24 mouse cellular contexts compared by ENCODE assay signal in genomic region chr2:80661414-80661813, GRCm38 (mm10). TPM values are rescaled to one million over a fixed set of nuclear protein-coding genes. Genes with fewer than 3 reads are reported as not detected.
DNase-seq lines count a peak whose midpoint lies in the region; ATAC-seq and TF ChIP-seq lines count a peak whose summit lies in the region.
"Had no signal": no experiment of that assay in that cellular context is flagged by ENCODE, and none has a peak within 500 bp of the region (broad histone marks: within the 10 kb centered on the region; RNA-seq: fewer than 3 reads in every experiment).

No protein-coding gene starts in this region.

- intact Hi-C loops in left cerebral cortex, adult 2 months (cut with DNase I) = no loop called here
- intact Hi-C loops in left cerebral cortex, postnatal 10 days (cut with DNase I) = no loop called here

- no peak for ATAC-seq in Patski
- ATAC-seq in megakaryocyte progenitor cell, adult 5-6 weeks (replicated peaks; ENCODE audit: poor library complexity) = peak; percentile 76
- ATAC-seq: forebrain, embryonic 14.5 days; hindbrain, postnatal 0 days had no signal

- H3K27ac ChIP-seq in left cerebral cortex, adult 2 months = no peak overlapping the region
- H3K27ac ChIP-seq: heart, embryonic 13.5 days; hindbrain, postnatal 0 days; limb, embryonic 15.5 days had no signal

- in situ Hi-C loops in Patski (cut with MboI; ENCODE audit: low pct_unique_long_range_greater_than_20kb) = no loop called here

- H3K4me3 ChIP-seq in left cerebral cortex, adult 2 months = no peak overlapping the region
- H3K4me3 ChIP-seq: heart, embryonic 13.5 days; limb, embryonic 15.5 days had no signal

- peak; percentile 11 for TF ChIP-seq CTCF in left cerebral cortex, adult 2 months (IDR thresholded peaks at IDR 0.05)
- TF ChIP-seq CTCF in Patski (IDR thresholded peaks at IDR 0.05) = peak; percentile 10

- POLR2A ChIA-PET in Patski (lab: Charles Lee) = no interaction called here

- H3K27me3 ChIP-seq in Patski = no peaks in the 10 kb centered on the region
- H3K27me3 ChIP-seq: CH12.LX; heart, embryonic 13.5 days; limb, embryonic 15.5 days had no signal

- DNase-seq in left cerebral cortex, adult 2 months (ENCODE audit: extremely low spot score in 1 of 2, low spot score in 2 of 2) = no peak
- DNase-seq in left cerebral cortex, postnatal 10 days (ENCODE audit: extremely low spot score in 1 of 2, low spot score in 2 of 2) = no peak
- DNase-seq in CD4-positive, CD25-positive, alpha-beta regulatory T cell, adult 2 months (ENCODE audit: low read depth, low spot score) = peak; percentile 15
- no peak for DNase-seq in Patski (ENCODE audit: low read depth, low spot score)
- no peak for DNase-seq in embryo, embryonic 10 days (ENCODE audit: low spot score)
- no peak for DNase-seq in embryo, embryonic 10.5 days (ENCODE audit: low spot score)
- no peak for DNase-seq in cerebellum, adult 9-10 months
- DNase-seq: adrenal gland, postnatal 25 days; cerebellum, postnatal 10 days; embryo, embryonic 11 days; gastrocnemius, postnatal 10 days; heart, adult 11 months; heart, postnatal 14 days; kidney, adult 2 months; kidney, postnatal 25 days; left cerebral cortex, postnatal 4 days; lung, adult 18-20 months; thymus, postnatal 25 days had no signal

- CTCF ChIA-PET in Patski (lab: Charles Lee) = no interaction called here

RNA-seq across cellular contexts. Expression of gene Nup35, which starts 44.4 kb away (rescaled TPM):
- 10 to 100 TPM; 15.2 to 15.7 TPM for total RNA-seq in left cerebral cortex, adult 2 months (2021)
- 10 to 100 TPM; 19.5 to 20.0 TPM for total RNA-seq in left cerebral cortex, postnatal 10 days (2021)
- 25.0 TPM for polyA plus RNA-seq in Patski (2021)
- 44.5 and 52.2 TPM in 2 replicates for total RNA-seq in megakaryocyte progenitor cell, adult 5-6 weeks (2015)
- 39.9 and 44.9 TPM in 2 replicates for total RNA-seq in megakaryocyte progenitor cell, adult 5-6 weeks (2017)

RNA-seq across cellular contexts. Expression of gene Dusp19, which starts 44.6 kb away (rescaled TPM):
- 10 to 100 TPM; 22.3 to 25.9 TPM for total RNA-seq in left cerebral cortex, adult 2 months (2021)
- total RNA-seq in left cerebral cortex, postnatal 10 days (2021) = 10 to 100 TPM; 17.5 to 20.0 TPM
- 12.6 TPM for polyA plus RNA-seq in Patski (2021)
- 8.9 and 9.9 TPM in 2 replicates for total RNA-seq in megakaryocyte progenitor cell, adult 5-6 weeks (2015)
- 6.5 and 9.7 TPM in 2 replicates for total RNA-seq in megakaryocyte progenitor cell, adult 5-6 weeks (2017)
